Mouse (Mus musculus) cortical plate, adult 2 months (tissue): ENCODE results near the gene Cnih3.

Experiments
- CTCF ChIP-seq: fragments of 200-500 bp; IDR thresholded peaks from 2 replicates; pipeline ENCODE4 v1.5.1; 2011; ENCODE audit warnings: mild to moderate bottlenecking, control low read depth, low read length; ENCODE audit not compliant: insufficient read depth; ENCODE audit errors: extremely low read depth
- POLR2A ChIP-seq: fragments of 200-500 bp; IDR thresholded peaks from 2 replicates; pipeline ENCODE4 v1.6.1; 2011; ENCODE audit warnings: mild to moderate bottlenecking, low read length, control low read depth; ENCODE audit not compliant: insufficient read depth; ENCODE audit errors: extremely low read depth

- TF ChIP-seq POLR2A (no peak), CTCF (no peak)
Observed at GRCm38 (mm10) chr1:181460283-181460682, 107.9 kb downstream of the Cnih3 start.
